Mouse (Mus musculus) forebrain, embryonic 14.5 days (tissue): ENCODE data around the gene Psmd3. TPM values are rescaled to one million over a fixed set of nuclear protein-coding genes. Genes with fewer than 3 reads are reported as not detected.

Source experiments
- ATAC-seq: fragments of 200-750 bp; cut with Nextera tagmentation; 2 replicates; pipeline ENCODE4 v1.8.0; 2017; ENCODE audit warnings: mild to moderate bottlenecking, moderate library complexity
- DNase-seq: peaks from one replicate; pipeline ENCODE4 v3.0.0-alpha.2; 2015; ENCODE audit warnings: low spot score
- H3K27ac ChIP-seq: fragments of 300-500 bp; sonication (generic); 2 replicates; pipeline ENCODE4 v1.5.1; 2014; ENCODE audit warnings: low read depth, mild to moderate bottlenecking, control low read depth, low read length, moderate library complexity
- H3K27me3 ChIP-seq: fragments of 300-500 bp; sonication (generic); replicated peaks from 2 replicates; pipeline ENCODE4 v1.6.1; 2014; ENCODE audit warnings: low read length, control low read depth, mixed read lengths; ENCODE audit not compliant: control insufficient read depth, insufficient read depth
- H3K36me3 ChIP-seq: fragments of 300-500 bp; sonication (generic); 2 replicates; pipeline ENCODE4 v1.6.1; 2014; ENCODE audit warnings: low read length, control low read depth; ENCODE audit not compliant: control insufficient read depth, insufficient read depth
- H3K4me1 ChIP-seq: fragments of 300-500 bp; sonication (generic); 2 replicates; pipeline ENCODE4 v1.6.1; 2014; ENCODE audit warnings: antibody characterized with exemption, low read length, control low read depth; ENCODE audit not compliant: control insufficient read depth, insufficient read depth
- H3K4me2 ChIP-seq: fragments of 300-500 bp; sonication (generic); 2 replicates; pipeline ENCODE4 v1.6.1; 2014; ENCODE audit warnings: mild to moderate bottlenecking, control low read depth, low read length
- H3K4me3 ChIP-seq: fragments of 300-500 bp; sonication (generic); 2 replicates; pipeline ENCODE4 v1.5.1; 2014; ENCODE audit warnings: low read depth, low read length, control low read depth
- H3K9ac ChIP-seq: fragments of 300-500 bp; sonication (generic); 2 replicates; pipeline ENCODE4 v1.6.1; 2014; ENCODE audit warnings: mild to moderate bottlenecking, low read length, control low read depth, moderate library complexity
- H3K9me3 ChIP-seq: fragments of 300-500 bp; sonication (generic); replicated peaks from 2 replicates; pipeline ENCODE4 v1.6.1; 2016; ENCODE audit warnings: low read length, control low read depth, mixed read lengths; ENCODE audit not compliant: control insufficient read depth
- WGBS: fragments of 180-500 bp; shearing (Covaris S2); extraction: QIAGEN DNeasy Blood & Tissue Kit; methylation state at CpG from one replicate; pipeline ENCODE4 v1.1.7; 2014; 5-methylcytosine and 5-hydroxymethylcytosine counted together
- polyA plus RNA-seq: library from polyadenylated mRNA; unstranded; fragments of >200 nt; fragmentation: Nextera tagmentation; extraction: Ambion mirVana; gene quantifications from 2 replicates; pipeline ENCODE4 v1.2.1, GENCODE M21; 2014

The Psmd3 gene
- polyA plus RNA-seq, 1 experiment from 2014 or later = 121 TPM

DNA sequence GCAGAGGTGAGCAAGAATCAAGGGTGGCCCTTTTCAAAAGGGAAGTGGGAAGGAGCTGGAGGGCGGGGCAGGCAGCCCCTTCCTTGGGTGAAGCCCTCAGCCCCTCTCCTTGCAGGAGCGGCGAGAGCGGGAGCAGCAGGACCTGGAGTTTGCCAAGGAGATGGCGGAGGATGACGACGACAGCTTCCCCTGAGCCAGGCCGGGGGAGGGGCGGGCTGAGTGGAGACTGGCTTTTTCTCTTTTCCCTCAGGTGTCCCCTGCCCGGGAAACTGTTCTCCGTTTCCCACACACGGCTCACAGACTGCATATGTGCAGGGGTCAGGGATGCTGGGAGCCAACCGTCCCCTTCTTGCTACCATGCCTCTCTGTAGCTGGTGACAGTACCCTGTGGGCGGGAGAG, 13.1 kb downstream of the Psmd3 start:
- Histone ChIP-seq H3K27me3 (no peaks in the 10 kb centered on the region), H3K36me3 (peaks cover 57% of the 10 kb centered on the region), H3K4me1 (no peaks in the 10 kb centered on the region), H3K4me3 (no peak overlapping the region), H3K4me2 (no peak overlapping the region), H3K9me3 (no peaks in the 10 kb centered on the region), H3K9ac (no peak overlapping the region), H3K27ac (no peak overlapping the region)
- 77% methylated on average over 14 of the region's 14 CpGs for WGBS
- DNase-seq (no peak), ATAC-seq (no peak)

DNA sequence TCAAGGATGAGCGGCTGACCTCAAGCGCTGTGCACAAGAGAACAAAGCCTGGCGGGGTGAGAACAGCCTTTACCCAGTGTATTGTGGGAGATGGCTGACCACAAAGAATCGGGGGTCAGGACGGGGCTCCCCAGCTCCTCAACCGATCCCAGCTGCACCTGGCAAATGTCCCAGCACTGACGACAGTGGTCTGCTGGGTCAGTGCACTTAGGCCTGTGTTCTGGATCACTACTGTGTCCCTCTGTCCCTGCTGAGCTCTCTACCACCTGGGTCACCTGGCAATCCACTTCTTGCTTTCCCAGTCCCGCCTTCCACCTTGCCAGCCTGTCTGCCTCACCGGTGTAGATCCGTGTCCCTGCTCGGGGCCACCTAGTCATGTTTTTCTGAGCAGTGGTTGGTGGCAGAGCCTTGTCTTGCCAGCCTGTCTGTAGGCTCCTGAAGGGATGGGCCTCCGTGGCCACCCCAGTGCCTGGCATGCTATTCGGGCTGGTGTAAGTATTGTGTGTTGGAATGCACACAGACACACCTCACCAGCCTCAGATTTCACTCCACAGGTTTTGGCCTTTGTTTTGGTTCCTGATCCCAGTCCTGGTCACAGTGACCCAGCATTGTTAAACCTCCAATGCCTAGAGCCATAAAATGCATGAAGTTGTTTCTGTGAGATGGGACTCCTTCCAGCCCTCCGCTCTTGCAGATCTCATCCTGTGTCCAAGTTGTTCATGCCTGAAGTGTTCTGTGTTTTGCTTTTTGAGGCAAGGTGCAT, 14.3 kb downstream of the Psmd3 start:
- Histone ChIP-seq H3K27ac (no peak overlapping the region), H3K4me3 (no peak overlapping the region), H3K9me3 (no peaks in the 10 kb centered on the region), H3K4me1 (no peaks in the 10 kb centered on the region), H3K9ac (no peak overlapping the region), H3K4me2 (no peak overlapping the region), H3K36me3 (peaks cover 45% of the 10 kb centered on the region), H3K27me3 (no peaks in the 10 kb centered on the region)
- 88% methylated on average over 14 of the region's 14 CpGs for WGBS
- ATAC-seq = no peak
- DNase-seq = no peak

DNA sequence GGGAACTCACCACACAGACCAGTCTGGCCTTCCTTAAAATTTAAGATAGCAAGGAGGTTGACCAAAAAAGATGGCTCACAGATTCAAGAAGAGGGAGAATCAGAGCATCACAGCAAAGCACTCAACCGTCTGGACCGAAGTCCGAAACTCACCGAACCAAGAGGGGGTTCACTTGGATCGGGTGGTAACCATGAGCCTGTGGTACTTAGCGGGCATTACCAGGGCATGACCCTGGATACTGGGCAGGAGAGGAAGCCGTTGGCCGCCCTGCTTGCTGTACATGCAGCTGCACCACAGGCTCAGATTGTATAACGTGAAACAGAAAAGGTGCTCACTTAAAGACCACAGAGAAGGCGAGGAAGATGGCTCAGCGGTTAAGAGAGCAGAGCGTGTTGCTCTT, 14.9 kb downstream of the Psmd3 start:
- H3K9ac ChIP-seq = no peak overlapping the region
- H3K4me2 ChIP-seq = no peak overlapping the region
- no peaks in the 10 kb centered on the region for H3K27me3 ChIP-seq
- no peaks in the 10 kb centered on the region for H3K9me3 ChIP-seq
- DNase-seq = no peak
- H3K4me1 ChIP-seq = no peaks in the 10 kb centered on the region
- H3K36me3 ChIP-seq = peaks cover 39% of the 10 kb centered on the region
- no peak for ATAC-seq
- no peak overlapping the region for H3K27ac ChIP-seq
- 90% methylated on average over 12 of the region's 12 CpGs for WGBS
- H3K4me3 ChIP-seq = no peak overlapping the region

DNA sequence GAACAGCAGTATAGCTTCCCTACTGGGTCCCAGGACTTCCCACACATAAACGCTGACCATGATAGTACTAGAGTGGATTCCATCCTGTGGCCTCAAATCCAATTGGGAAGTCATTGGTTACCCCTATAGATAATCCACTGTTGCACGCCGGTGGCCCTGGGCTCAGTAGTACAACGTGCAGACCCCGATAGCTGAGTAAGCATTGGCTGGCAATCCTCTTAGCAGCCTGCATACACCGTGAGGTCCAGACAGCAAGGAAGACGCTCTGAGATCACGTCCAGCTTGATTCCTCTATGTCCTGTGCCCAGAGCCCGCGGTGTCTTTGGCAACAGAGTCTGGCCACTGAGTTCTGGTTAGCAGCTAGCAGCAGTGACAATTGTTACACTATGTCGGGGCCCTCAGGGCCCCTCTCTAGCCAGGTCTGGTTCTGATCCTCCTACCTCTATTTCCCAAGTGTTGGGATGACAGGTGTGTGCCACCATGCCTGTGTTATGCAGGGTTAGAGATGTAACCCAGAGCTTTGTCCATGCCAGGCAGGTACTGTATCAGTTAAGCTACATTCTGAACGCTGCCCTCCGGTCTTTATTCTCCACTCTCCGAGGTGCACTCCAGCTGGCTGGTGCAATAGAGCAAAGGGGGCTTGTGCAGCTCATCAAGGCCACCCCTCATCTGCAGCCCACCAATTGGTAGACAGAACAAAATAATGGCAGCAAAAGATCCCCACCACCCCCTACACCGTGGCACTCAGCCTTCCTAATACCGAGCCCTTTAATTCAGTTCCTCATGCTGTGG, 16.7 kb downstream of the Psmd3 start:
- Histone ChIP-seq H3K9ac (no peak overlapping the region), H3K9me3 (no peaks in the 10 kb centered on the region), H3K4me3 (no peak overlapping the region), H3K4me1 (no peaks in the 10 kb centered on the region), H3K27me3 (no peaks in the 10 kb centered on the region), H3K36me3 (peaks cover 21% of the 10 kb centered on the region), H3K27ac (no peak overlapping the region), H3K4me2 (no peak overlapping the region)
- WGBS = 84% methylated on average over 16 of the region's 16 CpGs
- DNase-seq (no peak), ATAC-seq (no peak)

DNA sequence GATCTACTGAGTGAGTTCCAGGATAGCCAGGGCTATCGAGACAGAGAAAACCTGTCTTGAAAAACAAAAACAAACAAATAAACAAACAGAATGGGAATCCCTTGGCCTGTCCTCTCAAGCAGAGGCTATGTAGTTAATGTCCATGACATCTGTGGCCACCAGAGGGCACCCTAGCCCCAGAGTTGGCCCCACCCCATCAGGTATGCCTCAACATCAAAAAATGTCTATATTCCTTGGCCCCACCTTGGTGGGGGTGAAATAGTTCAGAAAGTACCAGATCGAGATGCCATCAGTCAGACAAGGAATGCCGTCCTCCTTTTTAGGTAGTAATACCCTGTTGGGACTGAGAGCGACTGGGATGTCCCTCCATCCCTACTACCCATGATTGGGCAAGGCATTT, 17.6 kb downstream of the Psmd3 start:
- Histone ChIP-seq H3K9me3 (no peaks in the 10 kb centered on the region), H3K27ac (no peak overlapping the region), H3K4me3 (no peak overlapping the region), H3K4me2 (no peak overlapping the region), H3K27me3 (no peaks in the 10 kb centered on the region), H3K9ac (no peak overlapping the region), H3K4me1 (no peaks in the 10 kb centered on the region), H3K36me3 (peaks cover 20% of the 10 kb centered on the region)
- ATAC-seq = peak; percentile 67; the same call in 1 of the 2 replicates
- DNase-seq = peak; percentile 74
- 44% methylated on average over 4 of the region's 4 CpGs for WGBS

DNA sequence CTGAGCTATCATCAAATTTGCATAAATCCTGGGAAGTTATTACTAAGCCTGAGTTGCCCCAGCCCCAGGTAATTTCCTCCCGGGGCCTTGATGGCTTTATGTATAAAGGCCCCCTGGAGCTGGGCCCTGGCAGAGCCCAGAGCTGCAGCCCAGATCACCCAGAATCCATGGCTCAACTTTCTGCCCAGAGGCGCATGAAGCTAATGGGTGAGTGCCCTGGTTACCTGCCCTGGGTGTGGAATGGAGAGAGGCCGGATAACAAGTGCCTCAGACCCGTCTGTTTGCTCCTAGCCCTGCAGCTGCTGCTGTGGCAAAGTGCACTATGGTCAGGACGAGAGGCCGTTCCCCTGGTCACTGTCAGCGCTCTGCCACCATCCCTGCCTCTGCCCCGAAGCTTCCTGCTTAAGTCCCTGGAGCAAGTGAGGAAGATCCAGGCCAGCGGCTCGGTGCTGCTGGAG, 18.9 kb downstream of the Psmd3 start, which contains the start of gene Csf3:
Gene Csf3, plus strand, starts transcription at position 51 of the 458 bp plus-strand sequence.
- WGBS = 39% methylated on average over 10 of the region's 10 CpGs
- no peak within 1 kb of the TSS for H3K4me2 ChIP-seq
- no peak within 1 kb of the TSS; the same call in 1 of the 2 replicates for H3K9ac ChIP-seq
- H3K4me1 ChIP-seq = no peaks in the 10 kb centered on the region
- no peak within 1 kb of the TSS for H3K4me3 ChIP-seq
- no peaks in the 10 kb centered on the region for H3K9me3 ChIP-seq
- H3K27ac ChIP-seq = no peak within 1 kb of the TSS
- no peaks in the 10 kb centered on the region for H3K27me3 ChIP-seq
- DNase-seq = no peak
- ATAC-seq = no peak
- H3K36me3 ChIP-seq = peaks cover 20% of the 10 kb centered on the region

DNA sequence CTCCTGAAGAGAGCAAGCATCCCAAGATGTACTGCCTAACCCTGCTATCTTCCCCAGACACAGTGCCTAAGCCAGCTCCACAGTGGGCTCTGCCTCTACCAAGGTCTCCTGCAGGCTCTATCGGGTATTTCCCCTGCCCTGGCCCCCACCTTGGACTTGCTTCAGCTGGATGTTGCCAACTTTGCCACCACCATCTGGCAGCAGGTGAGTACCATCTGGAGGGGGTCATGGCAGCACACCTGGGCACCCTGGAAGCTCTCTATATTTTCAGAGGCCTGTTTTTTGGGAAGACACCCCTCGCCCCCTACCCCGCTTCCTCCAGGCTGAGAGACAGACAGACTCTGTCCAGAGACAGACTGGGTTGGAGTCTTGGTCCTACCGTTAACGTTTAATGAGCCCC, 20.0 kb downstream of the Psmd3 start:
- H3K4me3 ChIP-seq = no peak overlapping the region
- H3K36me3 ChIP-seq = peaks cover 31% of the 10 kb centered on the region
- WGBS = 71% methylated on average over 5 of the region's 5 CpGs

DNA sequence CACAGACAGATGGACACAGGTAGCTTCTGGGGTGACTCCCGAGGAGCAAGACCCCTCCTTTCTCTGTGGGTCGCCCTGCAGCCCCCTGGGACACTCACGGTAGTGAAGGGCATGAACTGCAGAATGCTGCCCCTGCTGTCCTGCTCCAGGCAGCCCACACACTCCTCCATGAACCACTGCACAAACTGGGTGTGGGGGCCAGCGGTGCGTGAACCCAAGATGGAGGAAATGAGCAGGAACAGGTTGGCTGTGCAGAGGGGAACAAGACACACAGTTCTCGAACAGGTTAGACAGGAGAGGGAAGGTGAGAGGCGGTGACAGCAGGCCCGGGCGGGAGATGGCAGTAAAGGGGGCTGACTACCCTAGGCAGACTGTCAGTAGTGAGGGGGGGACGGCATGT, 22.7 kb downstream of the Psmd3 start:
- peaks cover 58% of the 10 kb centered on the region for H3K36me3 ChIP-seq
- no peaks in the 10 kb centered on the region for H3K4me1 ChIP-seq
- H3K27me3 ChIP-seq = no peaks in the 10 kb centered on the region
- H3K4me2 ChIP-seq = no peak overlapping the region
- no peaks in the 10 kb centered on the region for H3K9me3 ChIP-seq
- no peak for DNase-seq
- H3K4me3 ChIP-seq = no peak overlapping the region
- H3K27ac ChIP-seq = no peak overlapping the region
- WGBS = 89% methylated on average over 10 of the region's 10 CpGs
- ATAC-seq = no peak
- no peak overlapping the region for H3K9ac ChIP-seq

More for the DNA sequence above, 20.0 kb downstream of the Psmd3 start:
- Histone ChIP-seq H3K9ac (no peak overlapping the region), H3K9me3 (no peaks in the 10 kb centered on the region), H3K27me3 (no peaks in the 10 kb centered on the region), H3K27ac (no peak overlapping the region), H3K4me1 (no peaks in the 10 kb centered on the region), H3K4me2 (no peak overlapping the region)
- DNase-seq (no peak), ATAC-seq (no peak)
